Mouse (Mus musculus): ENCODE measurements at regions not wholly inside any gene's neighbourhood (a gene's known extent, or its start where the extent isn't known, plus 50 kb on each side); places are given as distances from the start of the nearest gene placed in this dataset.
A peak's percentile ranks its signal among the peaks of the same experiment; 100 is the strongest.

DNA sequence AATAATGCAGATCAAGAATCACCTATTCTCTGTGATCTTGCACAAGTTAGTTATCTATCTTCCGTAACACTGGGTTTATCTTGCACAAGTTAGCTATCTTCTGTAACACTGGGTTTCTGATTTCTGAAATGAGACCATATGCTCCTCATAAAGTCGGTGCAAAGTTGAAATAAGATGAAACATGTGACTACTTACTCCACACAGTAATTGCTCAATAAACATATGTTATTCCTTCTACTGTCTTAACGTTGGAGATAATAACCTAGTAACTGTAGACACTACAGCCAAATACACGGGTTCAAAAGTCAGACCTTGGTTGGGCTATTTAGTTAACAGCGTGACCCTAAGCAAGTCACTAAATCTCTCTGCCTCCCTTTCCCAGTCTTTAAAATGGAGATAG lies 65.8 kb upstream of the Atp11b start:
- no peak for DNase-seq

DNA sequence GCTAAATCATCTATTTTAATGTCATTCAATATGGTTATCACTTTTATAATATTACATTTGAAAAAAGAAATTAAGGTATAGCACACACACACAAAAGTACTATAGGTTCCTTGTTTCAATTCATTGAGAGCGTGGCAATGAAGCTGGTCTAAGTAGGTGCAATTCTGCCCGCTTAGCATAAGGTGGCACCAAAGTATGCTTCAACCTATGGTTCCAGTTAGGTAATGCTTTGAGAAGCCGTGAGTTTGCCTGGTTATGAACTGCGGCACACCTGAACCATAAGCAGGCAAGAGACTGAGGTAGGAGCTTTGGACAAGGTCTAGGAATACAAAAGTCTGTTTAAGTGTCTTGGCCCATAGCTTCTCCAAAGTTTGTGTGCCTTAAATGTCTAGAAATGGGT lies 65.1 kb upstream of the Atp11b start:
- peak; percentile 29 for DNase-seq

DNA sequence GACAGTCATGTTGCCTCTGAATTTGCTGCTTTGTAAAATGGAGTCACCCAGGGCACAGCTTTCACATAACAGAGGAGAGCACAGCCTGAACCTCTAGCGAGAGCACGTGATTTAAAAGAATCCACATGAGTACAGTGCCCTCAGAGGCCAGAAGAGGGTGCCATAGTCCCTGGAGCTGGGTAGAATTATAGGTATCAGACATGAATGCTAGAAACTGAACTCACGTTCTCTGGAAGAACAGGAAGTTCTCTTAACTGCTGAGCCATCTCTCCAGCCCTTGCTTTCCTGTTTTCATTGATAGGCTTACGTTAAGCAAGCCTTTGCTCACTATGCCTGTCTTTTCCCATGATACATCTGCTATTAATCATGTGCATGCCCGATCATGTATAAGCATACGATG lies 60.9 kb upstream of the Atp11b start:
- peak; percentile 79 for DNase-seq

DNA sequence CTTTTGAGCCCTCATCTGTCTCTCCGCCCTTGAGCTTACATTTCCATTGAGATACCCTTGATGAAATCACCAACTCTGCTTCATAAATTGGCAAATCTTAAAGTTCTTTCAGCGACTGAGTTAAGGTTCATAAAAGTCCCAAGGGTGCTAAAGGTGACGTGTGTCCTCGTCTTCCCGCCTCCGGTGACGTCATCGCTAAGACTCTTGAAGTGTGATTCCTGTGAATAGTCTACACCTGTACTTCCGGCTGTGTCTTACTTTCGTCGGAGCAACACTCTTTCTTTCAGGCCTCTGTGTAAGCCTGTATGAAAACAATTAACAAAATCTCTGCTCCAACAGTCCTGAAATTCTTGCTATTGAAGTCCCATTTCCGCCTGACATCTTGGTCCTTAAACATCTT lies 60.4 kb upstream of the Atp11b start:
- no peak for DNase-seq

DNA sequence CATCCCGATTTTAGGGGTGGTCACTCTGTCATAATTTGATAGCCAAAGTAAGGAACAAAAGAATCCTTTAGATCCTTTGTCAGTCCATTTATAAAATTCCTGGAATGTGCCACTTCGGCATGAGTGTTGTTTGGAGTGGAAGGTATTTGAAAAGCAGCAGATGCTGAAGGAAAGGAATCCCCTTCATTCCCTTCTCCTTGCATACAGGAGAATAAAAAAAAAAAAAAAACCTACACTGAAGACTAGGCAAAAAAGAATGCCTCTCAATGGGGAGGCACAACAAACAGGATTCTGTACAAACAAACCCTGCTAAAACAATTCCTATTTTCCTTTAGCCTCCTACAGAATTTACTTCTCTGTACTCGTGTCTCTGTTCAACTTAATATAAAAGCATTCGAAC lies 59.7 kb upstream of the Atp11b start:
- DNase-seq, result no peak

DNA sequence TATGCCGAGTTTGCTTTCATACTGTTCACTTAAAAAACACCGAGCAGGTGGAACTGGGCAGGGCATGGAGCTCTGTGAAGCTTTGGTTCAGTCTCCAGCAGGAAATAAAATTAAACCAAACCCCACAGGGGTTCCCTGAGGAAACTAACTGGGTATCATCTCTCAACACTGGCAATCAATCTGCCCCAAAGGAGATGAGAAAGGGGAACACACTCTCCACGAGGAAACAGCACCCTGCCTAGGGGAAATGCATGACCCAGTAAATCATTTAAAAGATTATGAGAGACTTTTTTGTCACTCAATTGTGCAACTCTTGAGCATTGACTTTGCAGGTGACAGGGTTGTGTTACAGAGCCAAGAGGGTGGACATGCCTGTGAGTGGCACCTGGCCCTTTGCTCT lies 58.0 kb upstream of the Atp11b start:
- DNase-seq, result no peak

DNA sequence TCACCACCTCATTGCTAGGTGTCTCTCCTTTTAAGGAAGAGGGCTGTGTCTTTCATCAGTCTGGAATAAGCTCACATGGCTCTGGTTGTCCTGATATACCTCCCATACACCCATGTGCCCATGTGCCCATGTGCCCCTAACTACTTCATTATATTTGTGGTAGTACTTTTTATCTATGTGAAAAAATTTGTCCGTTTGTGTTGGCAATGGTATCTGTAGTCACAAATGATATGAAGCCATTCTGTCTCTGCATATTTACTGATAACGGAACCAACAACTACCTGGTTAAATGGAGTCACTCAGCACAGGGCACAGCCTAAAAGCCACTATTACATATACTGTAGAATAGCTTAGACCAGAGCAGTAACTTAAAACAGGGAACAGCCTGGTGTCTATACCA lies 54.6 kb upstream of the Atp11b start:
- DNase-seq, result no peak

DNA sequence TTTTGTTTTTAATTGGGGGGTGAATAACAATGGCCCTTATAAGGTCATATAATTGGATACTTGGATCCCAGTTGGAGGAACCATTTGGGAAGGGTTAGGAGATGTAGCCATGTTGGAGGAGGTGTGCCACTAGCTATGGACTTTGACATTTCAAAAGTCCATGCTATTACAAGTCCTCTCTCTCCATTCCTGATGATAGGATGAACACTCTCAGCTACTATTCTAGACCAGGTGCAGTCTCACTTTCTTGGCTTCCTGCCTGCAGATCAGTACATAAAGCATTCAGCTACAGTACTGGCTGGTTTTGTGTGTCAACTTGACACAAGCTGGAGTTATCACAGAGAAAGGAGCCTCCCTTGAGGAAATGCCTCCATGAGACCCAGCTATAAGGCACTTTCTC lies 53.9 kb upstream of the Atp11b start:
- no peak for DNase-seq

DNA sequence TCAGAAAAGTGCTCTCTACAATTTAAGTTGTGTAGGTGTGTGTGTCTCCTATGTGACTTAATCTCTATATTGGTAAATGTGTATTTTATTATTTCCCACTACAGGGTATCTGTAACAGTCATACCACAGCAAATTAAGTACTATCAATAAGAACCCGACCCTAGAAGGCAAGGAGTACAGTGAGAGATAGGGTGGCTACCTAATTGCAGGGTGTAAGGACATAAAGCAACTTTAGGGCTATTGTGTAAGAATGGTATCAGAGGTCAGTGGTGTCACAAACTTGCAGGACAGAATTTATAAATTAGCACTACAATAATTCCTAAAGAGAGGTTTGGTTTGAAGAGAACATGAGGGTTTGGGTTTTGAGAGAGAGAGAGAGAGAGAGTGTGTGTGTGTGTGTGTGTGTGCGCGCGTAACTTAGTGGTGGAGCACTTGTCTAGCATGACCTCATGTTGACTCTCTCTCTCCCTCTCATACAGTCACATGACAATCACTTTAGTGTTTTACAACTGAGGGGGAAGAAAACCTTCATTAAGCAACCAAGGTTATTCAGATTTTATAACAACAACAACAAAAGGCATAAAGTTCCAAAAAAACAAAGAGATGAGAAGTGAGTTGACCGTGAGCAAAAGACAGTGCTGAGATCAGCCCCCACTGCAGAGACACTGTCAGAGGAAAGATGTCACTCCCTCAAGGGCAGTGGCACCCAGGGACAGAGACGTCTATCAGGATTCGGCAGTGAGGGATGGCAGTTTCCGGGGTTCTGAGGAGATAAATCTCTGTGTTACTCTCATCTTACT lies 50.2 kb upstream of the Atp11b start:
- no peak for DNase-seq
